Mouse (Mus musculus) lung, postnatal 25 days (tissue): ENCODE measurements around the gene Olfr1009.
"Not testable (repeated sequence)": the region's sequence is repeated elsewhere in the genome, so short reads cannot be mapped to it uniquely, and the experiment has no call there.

Experiments
- DNase-seq: peaks from one replicate; pipeline ENCODE4 v3.0.0; 2022; ENCODE audit warnings: low spot score

Olfr1009 gene

DNA sequence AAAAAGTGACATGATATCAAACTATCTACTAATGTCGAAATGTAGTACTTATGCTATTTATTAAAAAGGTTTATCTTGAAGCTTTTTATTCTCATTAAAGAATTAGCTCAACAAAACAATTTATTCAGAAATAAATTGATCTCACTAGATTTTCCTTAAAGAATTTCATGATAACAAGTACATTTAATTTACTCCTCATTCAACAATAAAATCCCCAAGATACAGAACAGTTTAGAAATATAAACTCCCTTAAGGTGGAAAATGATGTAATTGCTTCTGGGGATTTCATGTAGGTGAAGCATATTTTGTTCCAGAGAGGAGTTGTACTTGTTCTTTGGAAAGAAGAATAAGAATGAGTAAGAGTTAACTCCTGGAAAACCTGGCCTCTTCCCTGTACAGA is at the start of gene Olfr1009:
Gene Olfr1009 (plus strand): TSS at position 301 of the 400 bp plus-strand sequence.
- no peak for DNase-seq

DNA sequence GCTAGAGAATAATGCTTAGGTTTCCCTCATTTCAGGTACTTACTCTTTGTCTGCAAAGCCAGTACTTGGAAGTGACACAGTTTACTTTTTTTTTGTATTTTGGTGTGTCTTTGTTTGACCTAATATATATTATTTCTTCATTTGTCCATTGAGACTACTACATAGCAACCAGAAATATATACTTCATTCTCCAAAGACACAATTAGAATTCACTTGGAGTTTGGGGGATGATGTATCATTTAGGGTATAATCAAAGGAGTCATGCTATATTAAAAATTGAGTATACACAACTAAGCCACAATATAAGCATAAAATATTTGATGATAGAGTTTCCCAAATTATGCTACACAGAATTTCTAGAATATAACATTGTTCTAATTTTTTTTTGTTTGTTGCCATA is 36.6 kb upstream of the Olfr1009 start, which contains the start of gene Olfr1006:
Gene Olfr1006 (minus strand): TSS at position 101 of the 400 bp plus-strand sequence.
- DNase-seq, result no peak

DNA sequence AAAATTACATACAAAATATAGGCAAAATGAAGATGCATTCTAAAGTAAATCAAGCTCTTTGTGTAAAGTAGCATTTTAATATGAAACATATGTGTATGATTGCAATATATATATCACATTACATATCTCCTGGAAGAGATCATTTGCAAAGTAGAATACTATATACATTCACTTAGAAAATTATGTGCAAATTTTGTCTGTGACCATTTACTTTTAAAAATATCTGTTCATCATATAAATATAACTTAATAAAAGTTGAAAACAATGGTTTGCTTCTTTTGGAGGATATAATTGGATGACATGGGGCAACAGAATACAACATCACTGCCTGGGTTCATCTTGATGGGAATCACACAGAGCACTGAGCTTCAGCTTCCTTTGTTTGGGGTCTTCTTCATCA is 26.1 kb upstream of the Olfr1009 start, which contains the start of gene Olfr1008:
Gene Olfr1008 (plus strand): TSS at position 301 of the 400 bp plus-strand sequence.
- no peak for DNase-seq

DNA sequence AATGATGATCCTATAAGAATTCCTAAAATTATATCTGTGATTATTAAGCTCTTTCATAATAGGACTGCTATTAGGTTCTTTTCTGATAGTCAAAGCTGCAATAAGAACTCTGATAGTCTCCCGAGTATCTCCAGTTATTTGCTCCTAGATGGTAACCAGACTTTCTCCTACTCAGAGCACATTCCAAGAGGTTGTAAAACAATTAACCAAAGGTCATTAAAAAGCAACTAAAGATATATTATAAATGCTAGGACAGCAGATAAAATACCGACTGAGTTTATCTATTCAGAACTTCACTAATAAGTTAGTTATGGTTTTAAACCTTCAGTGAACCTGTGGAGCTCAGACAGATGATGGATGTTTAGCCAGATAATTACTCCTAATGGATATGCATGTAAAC is 4.5 kb upstream of the Olfr1009 start:
- not testable (repeated sequence) for DNase-seq

DNA sequence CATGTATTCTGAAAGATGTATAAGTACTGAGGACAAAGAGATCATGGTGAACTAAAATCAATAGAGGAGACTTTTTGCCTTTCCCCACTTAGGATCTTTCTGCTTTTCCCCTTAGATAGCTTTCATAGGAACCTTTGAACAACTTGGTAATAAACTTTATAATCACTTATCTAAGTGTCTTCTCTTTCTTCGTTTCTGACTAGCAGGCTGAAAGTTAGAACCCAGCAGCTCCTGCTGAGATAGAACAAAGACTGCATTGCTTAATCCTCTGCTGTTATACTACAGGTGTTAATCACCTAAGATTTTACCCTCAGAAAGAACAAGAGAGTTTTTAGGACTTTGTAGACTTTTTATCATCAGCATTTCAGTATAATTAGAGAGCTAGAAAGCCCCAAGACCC is 4.1 kb upstream of the Olfr1009 start:
- no peak for DNase-seq

DNA sequence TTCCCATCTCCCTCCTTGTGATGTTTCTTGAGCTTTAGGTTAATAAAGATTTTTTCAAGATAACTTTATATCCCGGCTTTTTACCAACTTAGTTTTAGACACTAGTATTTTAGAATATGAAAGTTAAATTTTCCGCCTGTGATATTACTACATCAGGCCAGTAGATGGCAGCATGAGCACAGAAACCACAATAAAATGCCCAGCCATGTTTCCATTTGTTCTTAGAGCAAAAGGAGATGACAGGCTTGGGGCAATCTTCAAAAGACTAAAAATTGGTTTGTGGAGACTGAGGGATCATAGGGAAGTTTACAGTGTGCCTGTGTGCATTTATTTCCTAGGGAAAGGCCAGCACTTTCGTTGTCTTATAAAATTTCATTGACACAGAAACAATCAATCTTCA is 10.6 kb downstream of the Olfr1009 start:
- DNase-seq, result no peak

DNA sequence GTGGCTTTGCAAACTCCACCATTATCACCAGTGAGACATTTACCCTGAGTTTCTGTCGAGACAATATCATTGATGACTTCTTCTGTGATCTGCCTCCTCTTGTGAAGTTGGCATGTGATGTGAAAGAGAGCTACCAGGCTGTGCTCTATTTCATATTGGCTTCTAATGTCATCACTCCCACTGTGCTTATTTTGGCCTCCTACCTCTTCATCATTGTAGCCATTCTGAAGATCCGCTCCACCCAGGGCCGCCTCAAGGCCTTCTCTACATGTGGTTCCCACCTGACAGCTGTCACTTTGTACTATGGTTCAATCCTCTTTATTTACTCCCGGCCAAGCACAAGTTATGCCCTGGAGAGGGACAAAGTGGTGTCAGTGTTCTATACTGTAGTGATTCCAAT is 38.6 kb downstream of the Olfr1009 start:
- DNase-seq, result no peak

DNA sequence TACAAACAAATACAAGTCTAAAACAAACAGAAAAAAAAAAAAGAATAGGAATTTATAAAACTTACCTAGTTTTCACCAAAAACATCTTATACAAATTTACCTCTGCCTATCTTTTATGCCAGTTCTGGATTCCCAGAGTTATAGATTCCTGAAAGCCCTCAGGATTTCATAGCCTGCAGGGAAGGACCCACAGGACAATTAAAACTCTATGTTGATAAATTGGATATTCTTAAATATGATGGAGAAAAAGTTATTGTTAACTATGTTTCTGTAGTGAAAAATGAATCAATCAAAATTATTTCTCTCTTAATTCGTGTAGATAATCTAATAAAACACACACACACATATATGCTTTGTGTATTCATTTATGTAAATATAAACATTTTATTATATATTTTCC is 47.4 kb downstream of the Olfr1009 start, which contains the start of gene Olfr1012:
Gene Olfr1012 (minus strand): TSS at position 101 of the 400 bp plus-strand sequence.
- no peak for DNase-seq

DNA sequence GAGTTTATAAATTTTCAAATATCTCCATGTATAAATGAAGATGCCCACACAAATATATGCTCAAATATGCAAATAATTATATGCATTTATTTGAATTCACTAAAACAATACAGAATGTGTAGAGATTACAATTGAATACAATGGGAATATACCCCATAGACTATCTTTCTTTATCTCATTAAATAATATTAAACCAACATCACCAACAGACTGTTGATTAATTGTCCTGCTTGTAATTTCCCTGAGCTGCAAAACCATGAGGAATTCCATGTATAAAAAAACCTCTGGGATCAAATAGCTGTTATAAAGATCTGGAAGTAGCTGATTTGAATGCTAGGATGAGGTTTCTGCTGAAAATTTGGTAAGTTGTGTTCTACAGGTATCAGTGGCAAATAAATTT is 51.6 kb downstream of the Olfr1009 start, which contains the start of gene Olfr1013:
Gene Olfr1013 (plus strand): TSS at position 301 of the 400 bp plus-strand sequence.
- no peak for DNase-seq

DNA sequence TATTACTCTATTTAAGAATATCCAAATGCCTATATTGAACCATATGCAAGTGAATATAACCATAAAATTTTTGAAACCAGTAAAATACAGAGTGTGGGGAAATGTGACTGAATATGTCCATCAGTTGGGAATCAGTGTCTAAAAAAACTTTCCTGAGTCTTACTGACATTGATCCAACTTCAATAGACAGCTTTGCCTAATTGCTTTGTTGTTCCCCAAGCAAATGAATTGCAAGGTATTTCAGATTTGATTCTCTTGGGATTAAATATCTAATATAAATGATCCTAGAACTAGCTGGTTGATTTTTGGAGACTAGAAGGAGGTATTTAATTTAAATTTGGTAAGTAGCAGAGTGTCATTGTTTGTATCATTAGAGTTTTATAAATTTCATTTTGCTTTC is 57.2 kb downstream of the Olfr1009 start, which contains the start of gene Olfr1014:
Gene Olfr1014 (plus strand): TSS at position 301 of the 400 bp plus-strand sequence.
- no peak for DNase-seq
